Mouse (Mus musculus) NIH3T3 (cell line): ENCODE data around the gene Sumo3.

ENCODE experiments used
- DNase-seq: peaks from one replicate; pipeline ENCODE4 v3.0.0-alpha.2; 2012; ENCODE audit warnings: low read depth

Sumo3 gene

DNA sequence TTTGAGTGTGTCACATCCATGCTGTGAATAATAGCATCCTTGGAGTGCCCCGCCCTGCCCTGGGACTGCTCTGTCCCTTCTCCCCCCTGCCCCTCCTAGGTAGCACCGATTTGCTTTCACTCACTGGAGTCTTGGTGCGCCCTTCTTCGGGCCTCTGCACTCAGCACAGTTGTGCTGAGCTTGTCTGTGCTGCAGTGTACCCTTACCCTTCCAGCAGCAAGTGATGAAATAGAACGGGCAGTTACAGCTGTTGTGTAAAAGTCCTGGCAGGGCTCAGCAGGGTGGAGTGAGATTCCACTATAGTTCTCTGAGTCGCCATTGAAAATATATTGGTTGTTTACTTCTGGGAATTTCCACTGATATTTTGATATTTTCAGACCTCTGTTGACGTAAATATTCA lies 20.1 kb downstream of the Sumo3 start:
- peak; percentile 71 for DNase-seq

DNA sequence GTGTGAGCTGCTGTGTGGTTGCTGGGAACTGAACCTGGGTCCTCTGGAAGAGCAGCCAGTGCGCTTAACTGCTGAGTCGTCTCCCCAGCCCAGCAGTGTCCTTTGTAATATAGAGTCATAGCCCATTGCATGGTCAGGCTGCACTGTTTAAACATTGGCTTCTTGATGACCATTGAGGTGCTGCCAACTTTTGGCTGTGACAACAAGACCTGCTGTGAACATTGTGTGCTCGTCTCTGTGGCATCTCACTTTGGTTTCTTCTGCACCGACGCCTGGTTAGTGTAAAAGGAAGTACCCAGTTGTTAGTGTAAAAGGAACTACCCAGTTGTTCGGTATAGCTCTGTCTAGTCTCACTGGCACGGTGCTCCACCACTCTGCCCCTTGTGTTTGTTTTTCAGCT lies 20.7 kb downstream of the Sumo3 start:
- no peak for DNase-seq

DNA sequence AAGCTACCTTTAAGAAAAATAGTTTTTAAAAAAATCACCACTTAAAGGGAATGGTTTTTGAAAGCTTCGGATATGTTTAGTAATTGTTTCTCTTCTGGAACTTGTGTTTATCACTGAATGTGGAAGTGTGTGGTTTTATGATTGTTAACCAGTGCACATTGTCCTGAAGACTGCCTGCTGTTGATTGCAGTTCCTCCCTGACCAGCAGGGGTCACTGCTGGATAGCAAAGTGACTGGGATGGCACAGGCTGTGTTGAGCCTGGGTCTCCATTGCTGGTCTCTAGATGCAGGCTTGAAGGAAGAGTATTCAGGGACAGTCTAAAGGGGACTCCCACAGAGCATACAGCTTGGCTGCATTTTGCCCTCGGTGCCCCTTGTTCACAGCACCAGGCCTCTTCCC lies 21.6 kb downstream of the Sumo3 start:
- DNase-seq = peak; percentile 92

DNA sequence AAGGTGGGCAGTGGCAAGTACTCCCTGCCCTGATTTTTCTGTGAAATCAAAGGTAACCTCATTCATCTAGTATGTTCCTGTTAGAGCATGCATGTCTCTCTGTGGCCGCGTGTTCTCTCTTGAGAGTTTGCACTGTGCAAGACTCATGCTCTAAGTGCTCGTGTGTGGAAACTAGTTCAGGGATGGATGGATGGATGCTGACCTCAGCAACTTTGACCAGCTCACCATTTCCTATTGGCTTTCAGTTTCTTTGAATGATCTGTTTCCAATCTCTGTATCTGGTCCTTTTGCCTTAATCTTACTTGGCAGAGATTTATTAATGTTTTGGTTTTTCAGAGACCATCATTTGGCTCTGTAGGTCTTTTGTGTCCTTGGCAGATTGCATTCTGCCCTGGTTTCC lies 23.3 kb downstream of the Sumo3 start:
- no peak for DNase-seq

DNA sequence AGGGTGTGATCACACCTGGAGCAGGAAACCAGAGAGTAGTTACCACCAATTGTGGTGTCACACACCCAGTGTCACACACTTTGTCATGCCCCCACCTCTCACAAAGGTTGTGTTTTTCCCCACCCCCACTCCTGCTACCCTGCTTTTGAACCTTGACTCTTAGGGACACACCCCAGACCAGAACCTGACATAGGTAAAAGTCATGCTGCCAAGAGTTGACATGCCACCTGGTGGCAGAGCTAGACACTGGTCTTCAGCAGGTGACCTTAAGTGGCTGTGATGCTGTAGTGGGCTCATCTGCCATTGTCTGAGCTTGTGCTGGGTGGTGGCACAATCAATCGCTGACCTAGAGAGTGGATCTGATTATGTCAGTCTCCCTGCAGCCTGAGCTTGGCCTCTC lies 24.1 kb downstream of the Sumo3 start:
- no peak for DNase-seq

DNA sequence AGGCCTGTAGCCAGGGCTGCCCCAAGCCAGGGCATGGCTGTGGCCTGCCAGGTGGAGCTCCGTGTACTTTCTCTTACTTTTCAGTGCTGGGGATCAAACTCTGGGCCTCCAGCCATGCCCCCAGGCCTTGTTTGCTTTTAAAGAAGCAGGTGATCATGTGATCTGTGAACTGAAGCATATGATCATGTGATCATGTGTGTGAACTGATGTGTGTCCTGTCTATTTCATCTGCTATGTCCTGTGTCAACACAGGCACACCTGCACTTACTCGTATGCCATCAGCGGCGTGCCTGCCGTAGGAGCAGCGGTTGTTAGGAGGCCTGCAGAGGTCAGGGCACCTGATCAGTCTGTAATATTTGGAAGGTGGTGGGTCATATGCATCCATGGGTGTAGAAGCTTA lies 28.1 kb downstream of the Sumo3 start:
- no peak for DNase-seq

DNA sequence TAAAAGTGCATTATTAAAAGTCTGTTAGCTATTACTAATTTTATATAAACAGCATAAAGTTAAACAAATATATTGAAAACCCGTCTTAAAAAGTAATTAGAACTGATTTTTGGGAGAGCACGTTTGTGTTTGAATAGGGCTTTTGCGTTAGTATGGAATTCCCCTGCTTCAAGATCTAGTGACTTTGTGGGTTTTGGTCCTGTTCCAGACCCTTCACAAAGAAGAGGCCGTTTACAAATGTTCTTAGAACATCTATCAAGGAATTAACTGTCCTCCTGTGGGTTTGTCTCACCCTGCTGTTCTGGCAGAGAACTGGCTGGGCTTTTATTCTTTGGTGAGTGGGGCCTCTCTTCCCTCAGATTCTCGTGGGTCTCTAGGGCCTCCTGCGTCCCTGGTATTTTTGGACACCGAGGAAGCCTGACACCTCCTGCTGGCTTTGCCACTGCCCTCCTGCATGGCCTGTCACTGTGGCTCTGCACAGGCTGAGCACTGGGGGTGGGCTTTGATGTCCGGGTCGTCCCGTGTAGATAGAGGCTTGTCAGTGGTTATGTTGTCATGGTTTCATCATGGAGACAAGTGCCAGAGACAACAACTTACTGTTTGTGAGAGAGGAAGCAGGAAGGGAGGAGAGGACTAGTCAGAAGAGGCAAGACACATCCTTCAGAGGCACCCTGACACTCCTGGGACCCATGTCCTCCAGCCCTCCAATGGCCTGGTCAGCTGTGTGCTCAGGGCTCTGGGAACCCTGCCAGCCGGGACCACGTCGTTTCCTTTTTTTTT lies 28.7 kb downstream of the Sumo3 start:
- peak; percentile 19 for DNase-seq

DNA sequence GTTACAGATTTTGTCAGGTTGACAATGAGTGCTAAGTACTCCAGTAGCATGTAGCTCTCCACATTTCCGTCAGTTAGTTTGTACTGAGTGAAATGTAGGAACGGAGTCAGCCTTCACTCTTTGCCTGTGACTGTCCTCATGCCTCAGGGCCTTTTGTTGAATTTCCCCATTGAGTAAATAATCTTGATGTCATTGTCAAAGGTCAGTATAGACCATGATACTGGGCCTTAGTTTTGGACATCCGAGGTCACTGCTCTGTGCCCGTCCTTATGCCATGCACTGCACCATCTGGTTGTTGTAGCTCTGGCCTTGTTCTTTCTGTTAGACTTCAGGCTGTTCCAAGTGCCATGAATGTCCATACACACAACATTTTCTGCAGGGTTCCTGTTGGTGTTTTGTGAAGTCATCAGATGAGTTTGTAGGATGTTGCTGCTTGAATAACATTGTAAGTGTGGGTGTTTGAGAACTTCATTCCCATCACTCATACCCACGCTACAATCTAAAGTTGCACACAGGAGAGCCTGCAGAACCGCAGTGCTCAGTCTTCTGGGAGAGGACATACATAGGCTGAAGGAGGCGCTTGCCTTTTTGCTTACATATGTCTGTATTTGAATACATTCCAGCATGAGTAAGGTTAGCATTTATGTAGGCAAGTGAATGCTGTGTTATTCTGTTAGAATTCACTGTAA lies 30.5 kb downstream of the Sumo3 start:
- DNase-seq = no peak

DNA sequence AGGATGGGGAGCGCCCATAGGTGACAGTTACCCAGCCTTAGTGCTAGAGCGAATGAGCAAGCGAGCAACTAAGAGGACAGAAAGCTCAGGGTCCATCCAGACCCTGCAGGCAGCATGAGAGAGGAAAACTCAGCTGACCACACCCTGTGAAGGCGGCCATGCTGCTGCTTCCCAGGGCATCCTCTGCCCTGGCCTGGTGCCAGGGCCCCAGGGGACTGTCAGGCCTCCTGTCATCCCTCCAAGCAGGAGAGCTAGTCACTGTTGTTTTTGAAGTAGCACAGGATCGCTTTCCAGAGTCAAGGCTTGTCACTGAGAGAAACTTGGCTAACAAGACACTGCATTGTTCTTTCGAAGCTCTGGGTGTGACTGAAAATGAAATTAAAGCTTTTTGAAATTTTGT lies 33.1 kb downstream of the Sumo3 start:
- no peak for DNase-seq

DNA sequence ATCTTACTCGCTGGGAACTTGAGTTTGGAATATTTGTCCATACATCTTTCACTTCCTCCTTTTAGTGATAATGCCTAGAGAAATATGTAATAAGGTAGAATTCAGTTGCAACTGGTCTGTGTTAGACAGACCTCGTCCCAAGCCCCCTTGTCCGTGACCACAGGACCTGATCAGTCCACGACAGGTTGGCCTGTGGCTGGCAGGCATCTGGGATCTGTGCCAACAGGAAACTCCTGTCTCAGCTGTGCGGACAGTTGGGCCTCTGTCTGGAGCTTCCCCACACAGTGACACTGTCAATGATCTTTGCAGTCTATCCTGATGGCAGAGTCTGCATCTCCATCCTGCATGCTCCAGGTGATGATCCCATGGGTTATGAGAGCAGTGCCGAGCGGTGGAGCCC lies 37.3 kb downstream of the Sumo3 start:
- no peak for DNase-seq

DNA sequence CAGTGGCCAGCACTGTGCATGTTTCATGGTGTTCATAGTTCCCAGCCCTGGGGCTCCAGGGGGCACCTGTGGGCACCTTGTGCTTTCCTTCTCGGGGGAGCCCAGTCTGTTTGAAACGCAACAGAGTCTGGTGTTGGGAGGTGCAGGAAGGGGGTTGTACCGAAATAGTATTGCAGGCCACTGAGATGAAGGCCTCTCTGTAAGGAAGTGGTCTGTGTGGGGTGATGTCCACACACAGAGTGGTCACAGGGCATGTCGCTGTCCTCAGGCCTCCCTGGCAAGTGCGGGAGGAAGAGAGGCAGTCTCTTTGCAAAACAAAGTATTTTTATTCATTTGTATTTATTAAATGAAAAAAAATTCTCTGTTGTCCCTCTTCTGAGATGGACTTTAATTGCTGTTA lies 39.7 kb downstream of the Sumo3 start:
- DNase-seq = no peak

DNA sequence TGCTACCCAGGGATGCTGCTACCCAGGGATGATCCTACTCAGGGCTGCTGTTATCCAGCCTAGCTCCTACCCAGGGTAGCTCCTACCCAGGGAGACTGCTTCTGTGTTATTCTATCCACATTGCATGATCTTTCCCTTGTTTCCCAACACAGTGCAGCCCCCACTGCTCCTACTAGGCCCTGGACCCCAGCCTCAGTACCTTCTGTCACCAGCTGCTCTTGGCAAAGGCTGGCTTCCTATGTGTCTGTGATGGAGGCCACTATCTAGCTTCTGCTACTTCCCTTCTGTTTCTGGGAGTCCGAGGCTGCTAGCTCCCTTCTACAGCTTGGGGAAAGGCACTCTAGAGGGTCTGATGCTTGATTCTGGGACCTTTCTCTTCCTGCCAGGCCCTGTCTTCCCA lies 41.6 kb downstream of the Sumo3 start:
- DNase-seq = no peak

DNA sequence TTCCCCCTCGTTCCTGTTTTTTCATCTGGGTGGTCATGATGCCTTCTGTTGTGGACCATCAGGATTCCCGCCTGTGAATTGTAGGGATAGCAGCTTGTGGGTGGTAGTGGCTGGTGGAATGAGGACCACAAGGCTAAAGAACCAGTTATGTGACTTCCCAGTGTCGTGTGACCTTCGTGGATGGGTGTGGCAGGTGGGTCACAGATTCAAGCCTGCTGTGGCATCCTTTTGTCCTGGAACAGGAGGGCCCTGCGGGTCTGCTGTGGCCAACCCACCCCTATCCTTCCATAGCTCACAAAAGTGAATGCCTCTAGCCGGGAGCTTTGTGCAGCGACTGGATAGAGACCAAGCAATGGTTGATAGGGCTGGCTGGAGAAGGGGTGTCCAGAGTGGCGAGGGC lies 42.0 kb downstream of the Sumo3 start:
- DNase-seq = no peak

DNA sequence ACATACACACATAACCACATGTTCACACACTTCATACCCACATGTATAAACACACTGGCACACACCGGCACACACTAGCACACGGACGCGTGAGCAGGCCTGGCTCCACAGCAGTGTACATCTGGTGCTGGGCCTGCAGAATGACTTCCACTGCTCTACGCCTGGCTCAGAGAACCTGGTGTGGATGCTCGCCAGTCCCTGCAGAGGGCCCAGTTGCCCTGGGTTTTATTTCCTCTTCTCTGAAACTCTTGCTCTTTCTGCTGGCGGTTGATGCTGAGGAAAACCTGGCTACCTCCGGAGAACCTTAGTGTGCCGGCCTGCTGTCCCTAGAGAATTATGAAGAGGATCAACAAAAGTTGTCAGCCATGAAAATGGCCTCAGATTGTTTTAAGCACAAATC lies 46.1 kb downstream of the Sumo3 start:
- no peak for DNase-seq

DNA sequence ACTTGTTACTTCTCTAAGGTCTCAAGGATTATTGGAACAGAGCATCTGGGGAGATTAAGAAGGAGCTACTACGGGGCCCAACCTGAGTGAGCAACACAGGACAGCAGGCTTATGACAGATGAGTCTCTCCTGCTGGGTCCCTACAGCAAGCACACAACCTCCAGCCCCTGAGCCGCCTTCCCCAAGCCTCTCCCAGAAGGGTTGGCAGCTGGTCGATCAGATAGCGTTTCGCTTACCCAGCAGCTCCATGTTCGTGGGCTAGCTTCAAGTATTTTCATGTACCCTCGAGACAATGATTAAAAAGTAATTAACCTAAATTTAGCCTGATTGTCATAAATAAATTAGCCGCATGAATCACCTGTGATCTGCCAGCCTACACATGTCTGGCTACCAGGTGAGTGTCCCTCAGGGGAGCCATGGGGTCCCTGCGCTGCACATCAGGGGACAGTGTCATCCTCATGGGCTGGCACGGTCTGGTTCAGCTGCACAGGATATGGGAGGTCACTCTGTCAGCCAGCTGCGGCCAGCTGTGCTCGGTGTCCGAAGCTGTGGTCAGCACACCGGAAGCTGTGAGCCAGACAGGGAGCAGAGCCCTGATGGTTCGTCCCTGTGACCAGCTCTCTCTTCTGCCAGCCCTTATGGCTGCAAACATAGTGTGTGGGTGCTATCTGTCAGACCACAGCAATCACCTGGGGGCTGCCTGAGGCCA lies 52.5 kb downstream of the Sumo3 start:
- DNase-seq = no peak

DNA sequence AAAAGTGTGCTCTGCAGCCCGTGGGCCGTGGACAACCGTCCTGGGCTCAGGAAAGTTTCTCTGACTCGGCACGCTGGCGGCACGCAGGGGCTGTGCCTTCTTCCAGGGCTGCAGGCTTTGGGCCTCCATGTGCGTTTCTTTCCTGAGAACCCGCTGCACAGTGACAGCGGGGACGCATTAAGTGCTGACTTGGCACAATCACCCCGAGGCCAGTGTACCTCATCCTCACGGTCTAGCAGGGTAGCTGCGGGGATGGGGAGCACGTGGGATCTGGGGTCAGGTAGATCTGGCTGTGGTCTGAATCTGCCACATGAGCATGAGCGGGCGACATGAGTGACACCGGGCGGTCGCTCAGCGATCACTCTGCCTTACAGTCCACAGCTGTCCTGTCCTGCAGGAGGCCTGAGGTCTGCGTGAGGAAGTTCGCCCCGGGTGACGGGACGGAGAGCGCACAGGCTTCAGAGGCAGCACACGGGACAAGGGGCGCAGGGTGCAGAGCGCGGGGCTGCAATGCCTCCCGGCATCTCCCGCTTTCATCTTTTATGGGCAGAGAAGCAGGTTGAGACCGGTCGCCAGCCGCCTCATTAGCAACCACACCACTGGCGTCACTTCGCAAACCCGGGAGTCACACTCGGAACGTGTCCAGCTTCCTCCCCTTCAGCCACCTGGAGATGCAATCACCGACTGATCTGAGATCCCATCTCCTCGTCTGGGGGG lies 58.2 kb downstream of the Sumo3 start:
- no peak for DNase-seq

DNA sequence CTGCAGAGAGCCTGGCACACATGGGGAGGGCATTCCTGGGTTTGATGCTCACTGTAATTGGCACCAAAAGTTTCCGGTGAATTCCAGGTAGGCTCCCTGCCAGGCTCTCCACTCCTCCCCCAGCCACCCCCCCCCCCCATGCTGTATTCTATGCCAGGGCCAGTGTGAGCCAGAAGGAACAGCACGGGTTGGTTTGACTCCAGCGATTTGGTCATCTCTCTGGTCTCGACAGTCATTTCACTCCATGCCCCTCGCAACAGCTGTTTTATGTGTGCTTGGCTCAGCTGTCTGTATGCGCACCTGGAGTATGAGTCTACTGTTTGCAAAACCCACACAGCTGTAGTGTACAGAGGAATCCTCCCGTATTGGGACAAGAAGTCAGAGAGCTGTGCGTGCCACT lies 60.4 kb downstream of the Sumo3 start:
- peak; percentile 33 for DNase-seq

DNA sequence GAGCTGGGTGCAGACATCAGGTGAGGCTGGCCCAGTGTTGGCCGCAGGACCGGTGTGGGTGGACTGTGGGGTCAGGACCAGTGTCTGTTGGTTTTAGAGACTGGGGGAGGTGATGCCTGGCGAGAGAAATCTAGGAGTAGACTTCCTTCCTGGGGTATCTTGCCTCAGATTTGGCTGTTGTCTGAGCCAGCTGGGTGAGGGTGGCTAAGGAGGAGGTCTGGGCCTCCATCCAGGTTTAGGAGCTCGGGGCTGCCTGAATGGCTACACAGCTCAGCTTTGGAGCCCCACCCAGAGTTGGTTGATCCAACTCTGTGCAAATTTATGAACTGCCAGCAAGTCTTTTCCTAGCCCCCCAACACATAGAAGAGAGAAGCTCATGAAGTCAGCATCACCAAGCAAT lies 61.5 kb downstream of the Sumo3 start:
- peak; percentile 56 for DNase-seq
